Mouse (Mus musculus) cerebellum, adult 2 months (tissue): Measurements from ENCODE around the gene Mafk.

Source experiments
- CTCF ChIP-seq: fragments of 200-500 bp; IDR thresholded peaks from 2 replicates; pipeline ENCODE4 v1.5.1; 2011; ENCODE audit warnings: low read depth, mild to moderate bottlenecking, control low read depth, low read length, moderate library complexity, borderline replicate concordance; ENCODE audit not compliant: insufficient read depth
- POLR2A ChIP-seq: fragments of 200-500 bp; IDR thresholded peaks from 2 replicates; pipeline ENCODE4 v1.6.1; 2011; ENCODE audit warnings: low read length, control low read depth, borderline replicate concordance; ENCODE audit not compliant: insufficient read depth

DNA sequence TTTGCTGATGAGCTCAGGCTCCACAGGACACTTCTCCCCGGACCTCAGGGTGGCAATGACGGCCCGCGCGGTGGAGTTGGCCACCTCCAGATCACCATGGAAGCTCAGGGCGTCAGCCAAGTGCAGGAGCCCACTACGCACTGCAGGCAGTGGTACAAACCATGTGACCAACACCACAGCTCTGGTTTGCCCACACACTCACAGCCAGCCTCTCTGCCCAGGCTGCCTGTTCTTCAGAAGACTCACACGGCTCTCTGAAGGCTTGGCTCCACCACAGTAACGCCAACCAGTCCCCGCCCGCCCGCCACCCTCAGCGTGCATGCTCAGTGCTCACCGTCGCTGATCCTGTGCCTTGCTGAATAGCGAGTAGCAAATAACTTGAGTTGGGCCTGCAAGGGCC, 33.2 kb upstream of the Mafk start:
- no peak for TF ChIP-seq POLR2A
- TF ChIP-seq CTCF, result no peak
